Comparison of ENCODE assay signal across 10 mouse cellular contexts in genomic region chr13:99900965-99901364, GRCm38 (mm10). TPM values are rescaled to one million over a fixed set of nuclear protein-coding genes. Genes with fewer than 3 reads are reported as not detected.
A peak's percentile ranks its signal among the peaks of the same experiment; 100 is the strongest.
DNase-seq lines count a peak whose midpoint lies in the region; ATAC-seq and TF ChIP-seq lines count a peak whose summit lies in the region.
"Had no signal": no experiment of that assay in that cellular context is flagged by ENCODE, and none has a peak within 500 bp of the region (broad histone marks: within the 10 kb centered on the region; RNA-seq: fewer than 3 reads in every experiment).

Cartpt (minus strand) TSS chr13:99901091.

- H3K9me3 ChIP-seq in forebrain, embryonic 13.5 days (replicated peaks), result no peaks in the 10 kb centered on the region
- no peaks in the 10 kb centered on the region for H3K9me3 ChIP-seq in neural tube, embryonic 15.5 days (replicated peaks)
- no peaks in the 10 kb centered on the region for H3K9me3 ChIP-seq in liver, embryonic 11.5 days (ENCODE audit: control insufficient read depth, low read length)

- H3K4me1 ChIP-seq in forebrain, embryonic 13.5 days, result peaks cover 19% of the 10 kb centered on the region
- peaks cover 14% of the 10 kb centered on the region for H3K4me1 ChIP-seq in neural tube, embryonic 15.5 days
- no peaks in the 10 kb centered on the region for H3K4me1 ChIP-seq in liver, embryonic 11.5 days (replicated peaks; ENCODE audit: control insufficient read depth, insufficient read depth, low read length)

- DNase-seq in left cerebral cortex, adult 2 months (ENCODE audit: extremely low spot score in 1 of 2, low spot score in 2 of 2), result no peak
- no peak for DNase-seq in left cerebral cortex, adult 11 months (ENCODE audit: low spot score)
- DNase-seq in left cerebral cortex, postnatal 10 days (ENCODE audit: extremely low spot score in 1 of 2, low spot score in 2 of 2), result no peak
- no peak for DNase-seq in gastrocnemius, adult 8-10 months (ENCODE audit: low spot score in 2 of 2)
- no peak for DNase-seq in liver, embryonic 11.5 days (ENCODE audit: low spot score)
- no peak for DNase-seq in gastrocnemius, postnatal 25 days
- DNase-seq: cerebellum, adult 8-10 months had no signal

- H3K9ac ChIP-seq in forebrain, embryonic 13.5 days, result peak within 1 kb of the TSS; percentile 55; the same call in 1 of the 2 replicates
- H3K9ac ChIP-seq in neural tube, embryonic 15.5 days (replicated peaks), result peak within 1 kb of the TSS; percentile 33
- no peak within 1 kb of the TSS for H3K9ac ChIP-seq in liver, embryonic 11.5 days (ENCODE audit: low read depth, low read length)

- no peak for TF ChIP-seq CTCF in left cerebral cortex, adult 2 months (IDR thresholded peaks at IDR 0.05)

- peaks cover 46% of the 10 kb centered on the region for H3K27me3 ChIP-seq in forebrain, embryonic 13.5 days
- peaks cover 33% of the 10 kb centered on the region for H3K27me3 ChIP-seq in neural tube, embryonic 15.5 days (replicated peaks)
- H3K27me3 ChIP-seq in liver, embryonic 11.5 days (replicated peaks; ENCODE audit: control insufficient read depth, insufficient read depth, low read length), result peaks cover 28% of the 10 kb centered on the region

- H3K4me3 ChIP-seq in left cerebral cortex, adult 2 months, result peak within 1 kb of the TSS; percentile 31
- H3K4me3 ChIP-seq in forebrain, embryonic 13.5 days, result peak within 1 kb of the TSS; percentile 40
- H3K4me3 ChIP-seq in neural tube, embryonic 15.5 days (replicated peaks), result peak within 1 kb of the TSS; percentile 40
- no peak within 1 kb of the TSS for H3K4me3 ChIP-seq in liver, embryonic 11.5 days (ENCODE audit: low read depth, low read length)

- intact Hi-C loops in left cerebral cortex, adult 2 months (cut with DNase I), result no loop called here
- intact Hi-C loops in left cerebral cortex, postnatal 10 days (cut with DNase I), result no loop called here

- 42% methylated on average over 9 of the region's 9 CpGs for WGBS in forebrain, embryonic 13.5 days
- 49% methylated on average over 9 of the region's 9 CpGs for WGBS in neural tube, embryonic 15.5 days
- WGBS in liver, embryonic 11.5 days, result 49% methylated on average over 9 of the region's 9 CpGs

- H3K4me2 ChIP-seq in forebrain, embryonic 13.5 days, result peak within 1 kb of the TSS; percentile 68
- H3K4me2 ChIP-seq in neural tube, embryonic 15.5 days, result peak within 1 kb of the TSS; percentile 67
- H3K4me2 ChIP-seq in liver, embryonic 11.5 days, result no peak within 1 kb of the TSS

- no peak within 1 kb of the TSS for H3K27ac ChIP-seq in left cerebral cortex, adult 2 months
- H3K27ac ChIP-seq in forebrain, embryonic 13.5 days, result no peak within 1 kb of the TSS
- no peak within 1 kb of the TSS for H3K27ac ChIP-seq in neural tube, embryonic 15.5 days (replicated peaks)
- H3K27ac ChIP-seq in liver, embryonic 11.5 days (ENCODE audit: low read depth, low read length), result no peak within 1 kb of the TSS
- H3K27ac ChIP-seq: macrophage had no signal

- H3K36me3 ChIP-seq in forebrain, embryonic 13.5 days (ENCODE audit: poor library complexity, severe bottlenecking), result no peaks in the 10 kb centered on the region
- no peaks in the 10 kb centered on the region for H3K36me3 ChIP-seq in neural tube, embryonic 15.5 days
- no peaks in the 10 kb centered on the region for H3K36me3 ChIP-seq in liver, embryonic 11.5 days (ENCODE audit: control insufficient read depth, insufficient read depth, low read length)

- no peak for ATAC-seq in forebrain, embryonic 13.5 days
- 0 out of 2 replicates have a peak, but pooled peaks have one; percentile 21 for ATAC-seq in neural tube, embryonic 15.5 days (ENCODE audit: low FRiP score)
- no peak for ATAC-seq in liver, embryonic 11.5 days (replicated peaks; ENCODE audit: low FRiP score)

RNA-seq across cellular contexts. Expression of gene Cartpt, which starts in this region (rescaled TPM):
- 10 to 100 TPM; 24.2 to 27.1 TPM for total RNA-seq in left cerebral cortex, adult 2 months (2021)
- 7.2 and 19.7 TPM in 2 replicates for polyA plus RNA-seq in forebrain, embryonic 13.5 days (2015; fragmentation: Nextera tagmentation; extraction: Ambion mirVana)
- total RNA-seq in left cerebral cortex, postnatal 10 days (2021), result 10 to 100 TPM; 33.0 to 35.6 TPM
- polyA plus RNA-seq in neural tube, embryonic 15.5 days (2015; fragmentation: Nextera tagmentation; extraction: Ambion mirVana), result 78.6 and 86.7 TPM in 2 replicates
- total RNA-seq in gastrocnemius, adult 8-10 months (2022), result not detected
- 0.27 and 0.47 TPM in 2 replicates for polyA plus RNA-seq in liver, embryonic 11.5 days (2014; fragmentation: Nextera tagmentation; extraction: Ambion mirVana)
- total RNA-seq in gastrocnemius, postnatal 25 days (2021), result not detected
- polyA plus RNA-seq: macrophage had no signal

Comparison
In these comparisons a context has a peak if more than half of its experiments do, and no peak if none do; other contexts are left out.
1. RNA of gene Cartpt (total RNA-seq): 33.0 to 35.6 TPM in left cerebral cortex, postnatal 10 days and 24.2 to 27.1 TPM in left cerebral cortex, adult 2 months; not detected in gastrocnemius, adult 8-10 months and not detected in gastrocnemius, postnatal 25 days; every median in the first group is over 10 times any median in the second.